Mouse (Mus musculus) limb, embryonic 12.5 days (tissue): ENCODE measurements around the gene Gm17324. TPM values are rescaled to one million over a fixed set of nuclear protein-coding genes. Genes with fewer than 3 reads are reported as not detected.
"Not testable (repeated sequence)": the region's sequence is repeated elsewhere in the genome, so short reads cannot be mapped to it uniquely, and the experiment has no call there.

Source experiments
- ATAC-seq: fragments of 200-750 bp; cut with Nextera tagmentation; 2 replicates; pipeline ENCODE4 v1.8.0; 2017; ENCODE audit warnings: low read depth, moderate TSS enrichment; ENCODE audit not compliant: insufficient number of reproducible peaks, insufficient read depth, low FRiP score, low TSS enrichment
- H3K27ac ChIP-seq: fragments of 300-500 bp; sonication (generic); 2 replicates; pipeline ENCODE4 v1.5.1; 2016; ENCODE audit warnings: mild to moderate bottlenecking, moderate library complexity
- H3K27me3 ChIP-seq: fragments of 300-500 bp; sonication (generic); 2 replicates; pipeline ENCODE4 v1.6.1; 2016; ENCODE audit warnings: mild to moderate bottlenecking, moderate library complexity
- H3K36me3 ChIP-seq: fragments of 300-500 bp; sonication (generic); 2 replicates; pipeline ENCODE4 v1.6.1; 2016; ENCODE audit warnings: mild to moderate bottlenecking, moderate library complexity
- H3K4me1 ChIP-seq: fragments of 300-500 bp; sonication (generic); replicated peaks from 2 replicates; pipeline ENCODE4 v1.6.1; 2016
- H3K4me2 ChIP-seq: fragments of 300-500 bp; sonication (generic); 2 replicates; pipeline ENCODE4 v1.6.1; 2016; ENCODE audit warnings: mild to moderate bottlenecking, moderate library complexity
- H3K4me3 ChIP-seq: fragments of 300-500 bp; sonication (generic); replicated peaks from 2 replicates; pipeline ENCODE4 v1.5.1; 2016; ENCODE audit warnings: mild to moderate bottlenecking
- H3K9ac ChIP-seq: fragments of 300-500 bp; sonication (generic); replicated peaks from 2 replicates; pipeline ENCODE4 v1.6.1; 2016; ENCODE audit warnings: mild to moderate bottlenecking, moderate library complexity
- H3K9me3 ChIP-seq: fragments of 300-500 bp; sonication (generic); 2 replicates; pipeline ENCODE4 v1.6.1; 2016; ENCODE audit warnings: mild to moderate bottlenecking, moderate library complexity
- WGBS: fragments of 180-500 bp; shearing (Covaris S2); methylation state at CpG from one replicate; pipeline ENCODE4 v1.1.7; 2016; 5-methylcytosine and 5-hydroxymethylcytosine counted together
- polyA plus RNA-seq: library from polyadenylated mRNA; unstranded; fragments of >200 nt; fragmentation: Nextera tagmentation; extraction: Ambion mirVana; gene quantifications from 2 replicates; pipeline ENCODE4 v1.2.1, GENCODE M21; 2016

Gene Gm17324
- polyA plus RNA-seq, 1 experiment from 2014 or later, result 0.79 TPM

DNA sequence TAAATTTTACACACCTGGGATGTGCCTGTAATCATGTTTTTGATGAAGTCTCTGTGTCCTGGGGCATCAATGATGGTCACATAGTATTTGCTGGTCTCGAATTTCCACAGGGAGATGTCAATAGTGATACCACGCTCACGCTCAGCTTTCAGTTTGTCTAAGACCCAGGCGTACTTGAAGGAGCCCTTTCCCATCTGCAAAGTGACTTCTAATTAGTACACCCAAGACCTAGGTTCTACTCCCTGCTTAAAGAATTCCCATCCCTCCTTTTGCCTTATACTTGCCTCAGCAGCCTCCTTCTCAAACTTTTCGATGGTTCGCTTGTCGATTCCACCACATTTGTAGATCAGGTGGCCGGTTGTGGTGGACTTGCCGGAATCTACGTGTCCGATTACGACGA, 31.6 kb upstream of the Gm17324 start:
- Histone ChIP-seq H3K9ac (peak overlapping the region; percentile 100), H3K4me2 (peak overlapping the region; percentile 68), H3K4me1 (peaks cover 16% of the 10 kb centered on the region), H3K4me3 (peak overlapping the region; percentile 97), H3K27ac (peak overlapping the region; percentile 99), H3K36me3 (peaks cover 39% of the 10 kb centered on the region)
- ATAC-seq, H3K9me3 ChIP-seq, H3K27me3 ChIP-seq: not testable (repeated sequence)
- 1% methylated on average over 13 of the region's 13 CpGs for WGBS

DNA sequence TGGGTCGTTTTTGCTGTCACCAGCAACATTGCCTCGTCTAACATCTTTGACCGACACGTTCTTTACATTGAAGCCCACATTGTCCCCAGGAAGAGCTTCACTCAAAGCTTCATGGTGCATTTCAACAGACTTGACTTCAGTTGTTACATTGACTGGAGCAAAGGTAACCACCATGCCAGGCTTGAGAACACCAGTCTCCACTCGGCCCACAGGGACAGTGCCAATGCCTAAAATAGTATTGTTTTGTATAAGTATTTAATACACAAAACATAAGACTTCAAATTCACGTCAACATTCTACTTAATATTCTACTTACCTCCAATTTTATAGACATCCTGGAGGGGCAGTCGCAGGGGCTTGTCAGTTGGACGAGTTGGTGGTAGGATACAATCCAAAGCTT, 30.7 kb upstream of the Gm17324 start:
- peaks cover 16% of the 10 kb centered on the region for H3K4me1 ChIP-seq
- 40% methylated on average over 8 of the region's 8 CpGs for WGBS
- H3K27ac ChIP-seq, ATAC-seq, H3K27me3 ChIP-seq, H3K9me3 ChIP-seq: not testable (repeated sequence)
- H3K4me3 ChIP-seq, result peak overlapping the region; percentile 97
- peak overlapping the region; percentile 54 for H3K9ac ChIP-seq
- peaks cover 46% of the 10 kb centered on the region for H3K36me3 ChIP-seq
- H3K4me2 ChIP-seq, result peak overlapping the region; percentile 68

DNA sequence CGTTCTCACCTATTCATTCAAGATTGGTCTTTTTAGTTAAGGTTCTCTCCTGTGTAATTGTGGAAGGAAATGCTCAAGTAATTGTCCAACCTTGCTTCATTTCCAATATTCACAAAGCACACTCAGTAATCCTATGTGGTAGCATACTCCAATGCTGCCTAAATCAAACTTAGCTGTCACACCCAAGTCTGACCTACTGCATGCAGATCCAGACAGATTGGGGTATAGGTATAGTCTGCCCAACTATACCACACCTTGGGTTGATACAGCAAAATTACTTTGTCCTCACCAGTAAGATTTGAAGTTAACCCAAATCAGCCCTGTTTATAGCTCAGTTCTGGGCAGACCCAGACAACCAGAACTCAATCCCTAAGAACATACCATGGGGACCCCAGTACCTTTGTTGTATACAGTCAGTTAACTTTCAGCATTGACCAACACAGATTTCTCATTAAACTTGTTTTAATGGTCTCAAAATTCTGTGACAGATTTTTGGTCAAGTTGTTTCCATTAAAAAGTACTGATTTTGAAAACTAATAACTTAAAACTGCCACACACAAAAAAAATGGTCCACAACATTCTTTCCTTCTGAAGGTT, 29.5 kb upstream of the Gm17324 start:
- WGBS, result 67% methylated on average over 1 of the region's 1 CpGs
- H3K27ac ChIP-seq, H3K27me3 ChIP-seq, ATAC-seq, H3K4me3 ChIP-seq, H3K9ac ChIP-seq, H3K9me3 ChIP-seq: not testable (repeated sequence)
- peak overlapping the region; percentile 28; the same call in 1 of the 2 replicates for H3K4me2 ChIP-seq
- H3K36me3 ChIP-seq, result peaks cover 58% of the 10 kb centered on the region
- H3K4me1 ChIP-seq, result peaks cover 14% of the 10 kb centered on the region

DNA sequence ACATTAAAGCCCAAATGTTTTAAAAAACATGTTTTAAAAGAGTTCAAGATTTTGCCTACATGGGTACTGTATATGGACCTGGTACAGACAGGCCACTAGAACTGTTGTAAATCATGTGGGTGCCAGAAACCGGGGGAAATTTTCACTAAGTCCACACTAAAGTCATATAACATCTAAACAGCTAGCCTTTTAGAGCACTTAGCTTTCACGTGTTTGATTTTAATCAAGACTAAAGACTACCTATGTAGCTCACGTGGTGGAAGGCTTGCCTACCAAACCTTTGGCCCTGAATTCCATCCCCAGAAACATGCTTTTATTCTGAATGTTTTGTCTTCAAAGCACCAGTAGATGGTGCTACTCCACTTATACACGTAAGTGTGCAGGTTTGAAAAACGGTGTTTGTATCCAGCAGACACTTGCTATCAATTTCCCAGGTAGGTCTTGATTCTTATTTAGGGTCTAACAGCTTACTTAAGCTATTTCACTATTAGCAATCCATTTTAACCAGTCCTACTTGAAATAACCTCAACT, 28.5 kb upstream of the Gm17324 start:
- H3K4me2 ChIP-seq, result no peak overlapping the region
- H3K27ac ChIP-seq, result 0 out of 2 replicates have a peak overlapping the region, but pooled peaks have one; percentile 46
- peaks cover 8% of the 10 kb centered on the region for H3K4me1 ChIP-seq
- WGBS, result 3% methylated on average over 5 of the region's 5 CpGs
- H3K4me3 ChIP-seq, result no peak overlapping the region
- no peak overlapping the region for H3K9ac ChIP-seq
- H3K9me3 ChIP-seq, result no peaks in the 10 kb centered on the region
- H3K36me3 ChIP-seq, result peaks cover 68% of the 10 kb centered on the region
- no peak for ATAC-seq
- no peaks in the 10 kb centered on the region for H3K27me3 ChIP-seq

DNA sequence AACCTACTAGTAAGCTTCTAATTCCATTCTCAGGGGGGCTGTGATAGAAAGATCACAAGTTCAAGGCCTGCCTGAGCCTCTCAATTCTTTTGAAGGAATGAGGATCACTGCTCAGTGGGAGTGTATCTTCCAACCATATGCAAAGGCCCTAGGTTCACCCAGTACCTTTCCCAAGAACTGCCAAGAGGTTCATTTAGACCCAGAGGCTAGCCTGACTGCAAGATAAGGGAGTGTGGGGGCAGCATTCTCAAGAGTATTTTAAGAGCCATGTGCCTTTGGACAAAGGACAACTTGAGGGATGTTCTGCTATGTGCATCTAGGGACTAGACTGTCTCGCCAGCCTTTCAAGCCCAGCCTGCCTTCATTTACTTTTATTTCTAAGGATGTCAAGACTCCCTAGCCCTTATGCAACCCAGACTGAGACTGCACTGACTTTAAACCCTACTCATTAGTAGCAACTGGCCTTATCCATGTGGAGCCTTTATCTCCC, 28.0 kb upstream of the Gm17324 start:
- H3K4me3 ChIP-seq, result no peak overlapping the region
- 0 out of 2 replicates have a peak overlapping the region, but pooled peaks have one; percentile 46 for H3K27ac ChIP-seq
- WGBS, result 13% methylated on average over 1 of the region's 1 CpGs
- H3K27me3 ChIP-seq, result no peaks in the 10 kb centered on the region
- H3K9ac ChIP-seq, result no peak overlapping the region
- ATAC-seq, result no peak
- H3K4me2 ChIP-seq, result no peak overlapping the region
- H3K4me1 ChIP-seq, result peaks cover 8% of the 10 kb centered on the region
- H3K36me3 ChIP-seq, result peaks cover 69% of the 10 kb centered on the region
- no peaks in the 10 kb centered on the region for H3K9me3 ChIP-seq

DNA sequence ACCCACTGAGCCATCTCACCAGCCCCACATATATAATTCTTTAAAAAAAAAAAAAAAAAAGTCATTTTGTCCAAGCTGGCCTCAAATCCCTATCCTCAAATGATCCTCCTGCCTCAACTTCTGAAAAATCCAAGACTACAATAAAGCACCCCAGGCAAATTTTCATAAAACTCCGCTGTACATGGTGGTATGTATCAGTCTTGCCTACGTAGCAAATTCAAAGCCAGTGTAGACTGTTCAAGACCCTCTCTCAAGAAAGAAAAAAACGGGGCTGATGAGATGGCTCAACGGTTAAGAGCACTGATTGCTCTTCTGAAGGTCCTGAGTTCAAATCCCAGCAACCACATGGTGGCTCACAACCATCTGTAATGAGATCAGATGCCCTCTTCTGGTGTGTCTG, 27.3 kb upstream of the Gm17324 start:
- 88% methylated on average over 4 of the region's 4 CpGs for WGBS
- Histone ChIP-seq H3K36me3 (peaks cover 73% of the 10 kb centered on the region), H3K4me1 (peaks cover 8% of the 10 kb centered on the region), H3K9ac (no peak overlapping the region), H3K4me2 (no peak overlapping the region), H3K27me3 (no peaks in the 10 kb centered on the region), H3K27ac (no peak overlapping the region), H3K4me3 (no peak overlapping the region), H3K9me3 (no peaks in the 10 kb centered on the region)
- no peak for ATAC-seq

DNA sequence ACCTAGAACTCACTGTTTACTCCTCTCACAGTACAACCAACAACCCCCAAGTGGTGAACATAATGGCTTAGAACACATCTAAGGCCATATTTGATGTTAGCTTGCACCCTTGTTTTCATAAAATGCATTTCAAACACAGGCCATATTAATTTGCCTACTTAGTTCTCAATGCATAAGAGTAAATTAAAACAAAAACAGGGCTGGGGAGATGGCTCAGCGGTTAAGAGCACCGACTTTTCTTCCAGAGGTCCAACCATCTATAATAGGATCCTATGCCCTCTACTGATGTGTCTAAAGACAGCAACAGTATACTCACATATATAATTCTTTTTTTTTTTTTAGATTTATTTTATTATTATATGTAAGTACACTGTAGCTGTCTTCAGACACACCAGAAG, 26.8 kb upstream of the Gm17324 start:
- Histone ChIP-seq H3K27me3 (no peaks in the 10 kb centered on the region), H3K36me3 (peaks cover 76% of the 10 kb centered on the region), H3K4me2 (no peak overlapping the region), H3K9ac (no peak overlapping the region), H3K4me3 (no peak overlapping the region), H3K4me1 (peaks cover 8% of the 10 kb centered on the region), H3K9me3 (no peaks in the 10 kb centered on the region), H3K27ac (no peak overlapping the region)
- WGBS, result 92% methylated on average over 2 of the region's 2 CpGs
- ATAC-seq, result no peak

DNA sequence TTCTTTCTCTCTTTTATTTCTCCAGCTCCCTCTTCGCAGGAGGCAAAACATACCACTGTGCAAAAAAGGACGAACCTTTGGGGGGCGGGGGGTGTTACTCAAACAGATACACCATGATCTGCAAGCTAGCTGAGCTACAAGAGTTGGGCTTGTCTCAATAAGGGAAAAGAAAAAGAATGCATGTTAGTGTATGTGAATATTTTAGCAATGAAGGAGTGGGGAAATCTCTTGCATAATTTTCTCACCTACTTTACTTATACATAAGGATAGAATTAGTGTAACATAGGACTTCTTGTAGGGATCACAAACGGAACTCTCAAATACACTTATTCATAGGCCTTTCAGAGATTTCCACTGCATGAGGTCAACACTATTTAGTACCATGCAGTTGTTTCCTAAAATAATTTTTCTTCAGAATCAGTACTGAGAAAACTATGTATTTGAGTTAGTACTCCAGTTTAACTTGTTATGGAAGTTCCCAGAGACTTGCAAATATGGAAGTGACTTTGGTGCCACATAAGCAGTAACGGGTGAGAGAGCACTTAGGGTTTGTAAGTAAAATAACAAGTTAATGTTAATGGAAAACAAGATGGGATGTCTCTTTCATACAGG, 26.3 kb upstream of the Gm17324 start:
- H3K4me1 ChIP-seq, result peaks cover 8% of the 10 kb centered on the region
- H3K36me3 ChIP-seq, result peaks cover 72% of the 10 kb centered on the region
- ATAC-seq, result no peak
- H3K27ac ChIP-seq, result no peak overlapping the region
- H3K9ac ChIP-seq, result no peak overlapping the region
- no peaks in the 10 kb centered on the region for H3K27me3 ChIP-seq
- H3K4me2 ChIP-seq, result no peak overlapping the region
- no peak overlapping the region for H3K4me3 ChIP-seq
- WGBS, result 88% methylated on average over 5 of the region's 5 CpGs
- H3K9me3 ChIP-seq, result no peaks in the 10 kb centered on the region

DNA sequence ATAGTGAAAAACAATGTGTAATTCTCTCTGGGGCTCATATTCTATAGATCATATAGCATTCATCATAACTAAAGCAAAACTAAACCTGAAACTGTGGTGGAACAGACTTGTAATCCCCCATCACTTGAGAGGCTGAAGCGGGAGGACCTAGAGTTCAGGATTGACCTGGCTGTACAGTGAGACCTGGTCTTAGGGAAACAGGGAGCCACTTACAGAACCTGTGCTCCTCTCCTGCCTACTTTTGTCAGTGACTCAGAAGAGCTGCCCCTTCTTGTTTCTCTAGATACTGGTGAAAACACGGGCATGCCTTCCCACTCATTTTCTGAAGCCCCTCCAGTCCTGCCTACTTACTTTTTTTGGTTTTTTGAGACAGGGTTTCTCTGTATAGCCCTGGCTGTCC, 25.7 kb upstream of the Gm17324 start:
- Histone ChIP-seq H3K36me3 (peaks cover 73% of the 10 kb centered on the region), H3K9me3 (no peaks in the 10 kb centered on the region), H3K4me1 (peaks cover 4% of the 10 kb centered on the region), H3K4me2 (no peak overlapping the region), H3K4me3 (no peak overlapping the region), H3K9ac (no peak overlapping the region), H3K27ac (no peak overlapping the region), H3K27me3 (no peaks in the 10 kb centered on the region)
- WGBS, result 84% methylated on average over 2 of the region's 2 CpGs
- ATAC-seq, result no peak

DNA sequence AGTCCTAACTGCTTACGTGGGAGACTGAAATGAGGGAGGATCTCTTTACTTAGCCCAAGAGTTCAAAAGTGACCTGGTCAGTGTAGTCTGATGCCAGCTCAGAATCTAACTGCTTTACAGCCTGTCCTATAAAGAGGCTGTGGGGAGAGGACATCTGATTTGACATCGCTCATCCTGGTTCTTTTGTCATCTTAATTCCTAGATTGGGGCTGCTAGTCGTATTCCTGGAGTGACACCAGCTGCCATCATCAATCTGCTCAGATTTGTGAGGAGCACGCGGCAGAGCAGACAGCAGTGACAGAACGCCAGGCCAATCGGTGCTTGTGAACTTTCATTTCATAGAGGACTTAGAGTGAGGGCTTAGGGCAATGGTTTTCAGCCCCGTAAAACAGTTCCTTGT, 25.0 kb upstream of the Gm17324 start:
- Histone ChIP-seq H3K9me3 (no peaks in the 10 kb centered on the region), H3K4me3 (no peak overlapping the region), H3K36me3 (peaks cover 73% of the 10 kb centered on the region), H3K4me2 (no peak overlapping the region), H3K4me1 (no peaks in the 10 kb centered on the region), H3K27me3 (no peaks in the 10 kb centered on the region), H3K9ac (no peak overlapping the region), H3K27ac (peak overlapping the region; percentile 17; the same call in 1 of the 2 replicates)
- 81% methylated on average over 8 of the region's 8 CpGs for WGBS
- no peak for ATAC-seq

DNA sequence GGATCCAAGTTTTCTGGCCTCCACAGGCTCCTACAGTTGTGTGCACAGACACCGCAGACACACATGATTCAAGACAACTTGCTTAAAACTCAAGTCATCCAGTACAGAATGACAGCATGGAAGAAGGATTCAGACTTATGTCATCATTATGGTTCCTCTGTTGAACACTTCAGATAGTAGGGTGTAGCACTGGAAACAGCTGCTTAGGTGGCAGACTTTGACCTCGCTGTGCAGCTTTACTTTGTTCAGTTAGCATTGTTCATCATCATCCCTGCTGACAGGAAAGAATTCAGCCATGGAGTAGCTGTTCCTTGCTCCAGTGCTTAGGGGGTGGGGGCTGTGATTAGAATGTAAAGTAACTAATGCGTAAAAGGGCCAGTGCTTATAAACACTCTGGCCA, 17.1 kb upstream of the Gm17324 start:
- 91% methylated on average over 3 of the region's 3 CpGs for WGBS
- no peak overlapping the region for H3K4me2 ChIP-seq
- ATAC-seq, result no peak
- no peak overlapping the region for H3K4me3 ChIP-seq
- H3K9ac ChIP-seq, result no peak overlapping the region
- peaks cover 84% of the 10 kb centered on the region for H3K36me3 ChIP-seq
- H3K27me3 ChIP-seq, result no peaks in the 10 kb centered on the region
- H3K4me1 ChIP-seq, result no peaks in the 10 kb centered on the region
- H3K27ac ChIP-seq, result no peak overlapping the region
- no peaks in the 10 kb centered on the region for H3K9me3 ChIP-seq
